Comparison of ENCODE assay signal across 9 mouse cellular contexts in genomic region chr15:99031388-99031675, GRCm38 (mm10). TPM values are rescaled to one million over a fixed set of nuclear protein-coding genes. Genes with fewer than 3 reads are reported as not detected.
DNase-seq lines count a peak whose midpoint lies in the region; ATAC-seq and TF ChIP-seq lines count a peak whose summit lies in the region.
"Had no signal": no experiment of that assay in that cellular context is flagged by ENCODE, and none has a peak within 500 bp of the region (broad histone marks: within the 10 kb centered on the region; RNA-seq: fewer than 3 reads in every experiment).

No protein-coding gene starts in this region.

- H3K9me3 ChIP-seq in forebrain, embryonic 16.5 days (ENCODE audit: control insufficient read depth, low read length) = no peaks in the 10 kb centered on the region

- H3K36me3 ChIP-seq in liver, adult 2 months (ENCODE audit: control insufficient read depth, insufficient read depth, low read length) = peaks cover 12% of the 10 kb centered on the region
- H3K36me3 ChIP-seq in forebrain, embryonic 16.5 days (ENCODE audit: control insufficient read depth, insufficient read depth) = no peaks in the 10 kb centered on the region
- H3K36me3 ChIP-seq in macrophage (ENCODE audit: inconsistent target) = peaks cover 19% of the 10 kb centered on the region; the same call in 1 of the 2 replicates

- 0 out of 2 replicates have a peak, but pooled peaks cover 5% of the 10 kb centered on the region for H3K79me2 ChIP-seq in liver, adult 2 months (ENCODE audit: control insufficient read depth, insufficient read depth, low read length)
- peaks cover 57% of the 10 kb centered on the region for H3K79me2 ChIP-seq in macrophage (ENCODE audit: inconsistent target)

- H3K4me2 ChIP-seq in forebrain, embryonic 16.5 days (ENCODE audit: low read length) = no peak overlapping the region

- no peak for DNase-seq in liver, adult 2 months (ENCODE audit: extremely low read depth, low read depth, low spot score)
- no peak for DNase-seq in liver
- no peak for DNase-seq in spleen, postnatal 36 days (ENCODE audit: low spot score in 2 of 2)
- no peak for DNase-seq in left cerebral cortex, adult 9 months (ENCODE audit: low spot score in 2 of 2)
- no peak for DNase-seq in adrenal gland, postnatal 36 days

- peak overlapping the region; percentile 94 for H3K27ac ChIP-seq in liver, adult 2 months (replicated peaks; ENCODE audit: insufficient read depth, low read depth, low read length)
- peak overlapping the region; percentile 40; the same call in 1 of the 2 replicates for H3K27ac ChIP-seq in bone marrow, adult 2 months (ENCODE audit: control insufficient read depth, insufficient read depth, low read depth, low read length, poor library complexity)
- H3K27ac ChIP-seq in forebrain, embryonic 16.5 days (ENCODE audit: low read length) = no peak overlapping the region
- peak overlapping the region; percentile 98 for H3K27ac ChIP-seq in macrophage

- TF ChIP-seq POLR2A in liver, adult 2 months (IDR thresholded peaks at IDR 0.05; ENCODE audit: extremely low read depth, insufficient read depth, low read length) = no peak
- TF ChIP-seq POLR2A in bone marrow, adult 2 months (IDR thresholded peaks at IDR 0.05; ENCODE audit: borderline replicate concordance, control insufficient read depth, low read depth, low read length) = no peak

- H3K27me3 ChIP-seq in liver, adult 2 months (ENCODE audit: control insufficient read depth, insufficient read depth, low read length) = no peaks in the 10 kb centered on the region
- no peaks in the 10 kb centered on the region; the same call in 1 of the 2 replicates for H3K27me3 ChIP-seq in forebrain, embryonic 16.5 days (replicated peaks; ENCODE audit: control insufficient read depth, insufficient read depth, low read length)

- TF ChIP-seq CTCF in liver, adult 2 months (IDR thresholded peaks at IDR 0.05; ENCODE audit: low read depth, low read length) = no peak
- no peak for TF ChIP-seq CTCF in bone marrow, adult 2 months (IDR thresholded peaks at IDR 0.05; ENCODE audit: control insufficient read depth, insufficient read depth, low read length)

- 25% methylated on average over 4 of the region's 4 CpGs for WGBS in liver, adult 2 months
- 38% methylated on average over 4 of the region's 4 CpGs for WGBS in bone marrow, adult 2 months
- WGBS in forebrain, embryonic 16.5 days = 85% methylated on average over 4 of the region's 4 CpGs
- 61% methylated on average over 4 of the region's 4 CpGs for WGBS in macrophage (ENCODE audit: missing documents)

- H3K4me1 ChIP-seq in liver, adult 2 months (ENCODE audit: control insufficient read depth, insufficient read depth, low read length) = peaks cover 36% of the 10 kb centered on the region
- H3K4me1 ChIP-seq in bone marrow, adult 2 months (ENCODE audit: control insufficient read depth, insufficient read depth, low read length) = no peaks in the 10 kb centered on the region; the same call in 1 of the 2 replicates
- H3K4me1 ChIP-seq in forebrain, embryonic 16.5 days (replicated peaks; ENCODE audit: control insufficient read depth, insufficient read depth, low read length) = peaks cover 21% of the 10 kb centered on the region

- H3K4me3 ChIP-seq in liver, adult 2 months (ENCODE audit: insufficient read depth, low read depth, low read length) = peak overlapping the region; percentile 82
- peak overlapping the region; percentile 88 for H3K4me3 ChIP-seq in bone marrow, adult 2 months (replicated peaks; ENCODE audit: control insufficient read depth, low read depth, low read length)
- H3K4me3 ChIP-seq in forebrain, embryonic 16.5 days (replicated peaks; ENCODE audit: low read length) = peak overlapping the region; percentile 44
- H3K4me3 ChIP-seq in macrophage (ENCODE audit: inconsistent target) = peak overlapping the region; percentile 98

- no peak for ATAC-seq in forebrain, embryonic 16.5 days

- H3K9ac ChIP-seq in liver, adult 2 months (ENCODE audit: low read depth, low read length) = peak overlapping the region; percentile 76
- no peak overlapping the region for H3K9ac ChIP-seq in forebrain, embryonic 16.5 days (replicated peaks; ENCODE audit: low read depth, low read length)

RNA-seq across cellular contexts. Expression of gene Tuba1c, which starts 1.6 kb away (rescaled TPM):
- total RNA-seq in liver, adult 2 months (2014; rRNA removed) = 60.9 and 85.4 TPM in 2 replicates
- polyA plus RNA-seq in liver, adult 2 months (2012; rRNA removed) = 281 and 339 TPM in 2 replicates
- polyA plus RNA-seq in bone marrow, adult 2 months (2011; ENCODE audit: insufficient read depth, insufficient read length, low replicate concordance, missing spikeins) = 168 and 176 TPM in 2 replicates
- 42.1 and 48.9 TPM in 2 replicates for polyA plus RNA-seq in forebrain, embryonic 16.5 days (2015; fragmentation: Nextera tagmentation; extraction: Ambion mirVana)
- total RNA-seq in macrophage (2018; cell fraction: chromatin; rRNA removed) = 100 to 1,000 TPM in 10 of 26 experiments, 10 to 100 TPM in 16; 29.8 to 187 (median 71.5) TPM
- 100 to 1,000 TPM; 160 to 470 (median 218) TPM for total RNA-seq in macrophage (2018; cell fraction: cytosol; rRNA removed)
- total RNA-seq in macrophage (2018; cell fraction: nucleus; rRNA removed) = 100 to 1,000 TPM in 18 of 26 experiments, 10 to 100 TPM in 8; 64.8 to 241 (median 115) TPM
- polyA plus RNA-seq in macrophage (2018) = 112 to 385 TPM (median 315 TPM) in 3 replicates
- 100 to 1,000 TPM; 272 to 276 TPM for total RNA-seq in adrenal gland, postnatal 36 days (2021)

RNA-seq across cellular contexts. Expression of gene Prph, which starts 23.6 kb away (rescaled TPM):
- total RNA-seq in liver, adult 2 months (2014; rRNA removed) = 0.07 and 0.09 TPM in 2 replicates
- 0.09 and 0.39 TPM in 2 replicates for polyA plus RNA-seq in liver, adult 2 months (2012; rRNA removed)
- not detected in 2 replicates for polyA plus RNA-seq in bone marrow, adult 2 months (2011; ENCODE audit: insufficient read depth, insufficient read length, low replicate concordance, missing spikeins)
- 1.3 and 2.2 TPM in 2 replicates for polyA plus RNA-seq in forebrain, embryonic 16.5 days (2015; fragmentation: Nextera tagmentation; extraction: Ambion mirVana)
- total RNA-seq in macrophage (2018; cell fraction: chromatin; rRNA removed) = not detected
- under 1 TPM in 3 of 26 experiments, not detected in 23; 0.07 to 0.45 (median 0.10) TPM for total RNA-seq in macrophage (2018; cell fraction: cytosol; rRNA removed)
- total RNA-seq in macrophage (2018; cell fraction: nucleus; rRNA removed) = 1 to 10 TPM in 1 of 26 experiments, not detected in 25; 2.5 TPM
- polyA plus RNA-seq in macrophage (2018) = 0.07 TPM in 1 of 3 replicates, not detected in the others
- 1 to 10 TPM; 1.3 to 3.4 TPM for total RNA-seq in adrenal gland, postnatal 36 days (2021)

RNA-seq across cellular contexts. Expression of gene Troap, which starts 43.0 kb away (rescaled TPM):
- 0.34 TPM in 1 of 2 replicates, not detected in the other for total RNA-seq in liver, adult 2 months (2014; rRNA removed)
- not detected in 2 replicates for polyA plus RNA-seq in liver, adult 2 months (2012; rRNA removed)
- 94.5 and 103 TPM in 2 replicates for polyA plus RNA-seq in bone marrow, adult 2 months (2011; ENCODE audit: insufficient read depth, insufficient read length, low replicate concordance, missing spikeins)
- polyA plus RNA-seq in forebrain, embryonic 16.5 days (2015; fragmentation: Nextera tagmentation; extraction: Ambion mirVana) = 15.9 and 17.3 TPM in 2 replicates
- 10 to 100 TPM in 3 of 26 experiments, 1 to 10 TPM in 22, under 1 TPM in 1; 1.00 to 24.6 (median 3.1) TPM for total RNA-seq in macrophage (2018; cell fraction: chromatin; rRNA removed)
- total RNA-seq in macrophage (2018; cell fraction: cytosol; rRNA removed) = 1 to 10 TPM in 7 of 26 experiments, under 1 TPM in 18, not detected in 1; 0.08 to 2.0 (median 0.55) TPM
- 10 to 100 TPM in 1 of 26 experiments, 1 to 10 TPM in 18, under 1 TPM in 5, not detected in 2; 0.35 to 12.5 (median 1.5) TPM for total RNA-seq in macrophage (2018; cell fraction: nucleus; rRNA removed)
- 2.4 to 2.6 TPM in 2 of 3 replicates, not detected in the other for polyA plus RNA-seq in macrophage (2018)
- total RNA-seq in adrenal gland, postnatal 36 days (2021) = 1 to 10 TPM; 1.1 to 1.6 TPM

RNA-seq across cellular contexts. Expression of gene C1ql4, which starts 56.3 kb away (rescaled TPM):
- not detected in 2 replicates for total RNA-seq in liver, adult 2 months (2014; rRNA removed)
- 0.10 and 0.11 TPM in 2 replicates for polyA plus RNA-seq in liver, adult 2 months (2012; rRNA removed)
- polyA plus RNA-seq in bone marrow, adult 2 months (2011; ENCODE audit: insufficient read depth, insufficient read length, low replicate concordance, missing spikeins) = 0.66 and 2.4 TPM in 2 replicates
- 0.71 TPM in 1 of 2 replicates, not detected in the other for polyA plus RNA-seq in forebrain, embryonic 16.5 days (2015; fragmentation: Nextera tagmentation; extraction: Ambion mirVana)
- total RNA-seq in macrophage (2018; cell fraction: chromatin; rRNA removed) = not detected
- not detected for total RNA-seq in macrophage (2018; cell fraction: cytosol; rRNA removed)
- total RNA-seq in macrophage (2018; cell fraction: nucleus; rRNA removed) = not detected
- not detected in 3 replicates for polyA plus RNA-seq in macrophage (2018)
- total RNA-seq in adrenal gland, postnatal 36 days (2021) = not detected
- total RNA-seq: adrenal gland, postnatal 14 days had no signal

Comparison
In these comparisons a context has a peak if more than half of its experiments do, and no peak if none do; other contexts are left out.
1. H3K4me3 ChIP-seq: peak in every context shown above with its lines; median percentile 98 in macrophage; 88 in bone marrow, adult 2 months; 82 in liver, adult 2 months; 44 in forebrain, embryonic 16.5 days.